8 mouse cellular contexts compared by ENCODE assay signal in genomic region chr16:17553910-17554685, GRCm38 (mm10). TPM values are rescaled to one million over a fixed set of nuclear protein-coding genes. Genes with fewer than 3 reads are reported as not detected.
A peak's percentile ranks its signal among the peaks of the same experiment; 100 is the strongest.
DNase-seq lines count a peak whose midpoint lies in the region; ATAC-seq and TF ChIP-seq lines count a peak whose summit lies in the region.

No protein-coding gene starts in this region.

- H3K27ac ChIP-seq in kidney, embryonic 15.5 days = peak overlapping the region; percentile 38
- H3K27ac ChIP-seq in small intestine, adult 2 months (ENCODE audit: insufficient read depth, low read depth, low read length) = no peak overlapping the region

- H3K4me2 ChIP-seq in kidney, embryonic 15.5 days = peak overlapping the region; percentile 51

- peak; percentile 93 for ATAC-seq in kidney, embryonic 15.5 days (replicated peaks; ENCODE audit: low FRiP score)

- no peaks in the 10 kb centered on the region for H3K36me3 ChIP-seq in E14TG2a.4 (ENCODE audit: insufficient read depth, low read length)
- no peaks in the 10 kb centered on the region for H3K36me3 ChIP-seq in kidney, embryonic 15.5 days
- no peaks in the 10 kb centered on the region for H3K36me3 ChIP-seq in small intestine, adult 2 months (ENCODE audit: control insufficient read depth, insufficient read depth, low read length)

- no peaks in the 10 kb centered on the region for H3K9me3 ChIP-seq in E14TG2a.4 (ENCODE audit: low read length)
- H3K9me3 ChIP-seq in kidney, embryonic 15.5 days (replicated peaks) = no peaks in the 10 kb centered on the region

- peaks cover 14% of the 10 kb centered on the region for H3K27me3 ChIP-seq in E14TG2a.4 (ENCODE audit: insufficient read depth, low read length)
- 0 out of 2 replicates have a peak, but pooled peaks cover 4% of the 10 kb centered on the region for H3K27me3 ChIP-seq in kidney, embryonic 15.5 days
- H3K27me3 ChIP-seq in small intestine, adult 2 months (ENCODE audit: control insufficient read depth, insufficient read depth, low read length) = no peaks in the 10 kb centered on the region

- peak overlapping the region; percentile 75 for H3K4me3 ChIP-seq in E14TG2a.4 (replicated peaks; ENCODE audit: low read length)
- peak overlapping the region; percentile 23 for H3K4me3 ChIP-seq in kidney, embryonic 15.5 days (replicated peaks)
- H3K4me3 ChIP-seq in small intestine, adult 2 months (ENCODE audit: low read depth, low read length) = peak overlapping the region; percentile 35

- no peak overlapping the region for H3K9ac ChIP-seq in kidney, embryonic 15.5 days

- WGBS in kidney, embryonic 15.5 days = 12% methylated on average over 18 of the region's 18 CpGs
- 9% methylated on average over 18 of the region's 18 CpGs for WGBS in small intestine, adult 2 months

- TF ChIP-seq POLR2A in small intestine, adult 2 months (IDR thresholded peaks at IDR 0.05; ENCODE audit: low read depth, low read length) = peak; percentile 23; the same call in 1 of the 2 replicates

- DNase-seq in adrenal gland, postnatal 36 days = peak; percentile 21 to 49
- peak; percentile 81 for DNase-seq in forelimb bud, embryonic 11.5 days (ENCODE audit: low read depth, low spot score)
- DNase-seq in lung, postnatal 25 days (ENCODE audit: low spot score) = peak; percentile 91
- DNase-seq in urinary bladder, postnatal 10 days (ENCODE audit: low spot score) = no peak
- DNase-seq in layer of hippocampus, adult 18-20 months (ENCODE audit: low spot score in 2 of 2) = no peak

- H3K4me1 ChIP-seq in E14TG2a.4 (replicated peaks; ENCODE audit: low read depth, low read length) = peaks cover 47% of the 10 kb centered on the region
- peaks cover 29% of the 10 kb centered on the region for H3K4me1 ChIP-seq in kidney, embryonic 15.5 days
- H3K4me1 ChIP-seq in small intestine, adult 2 months (ENCODE audit: control insufficient read depth, insufficient read depth, insufficient read length, low read length) = peaks cover 7% of the 10 kb centered on the region

- no peak for TF ChIP-seq CTCF in E14TG2a.4 (conservative IDR thresholded peaks at IDR 0.05; ENCODE audit: low read length)
- TF ChIP-seq CTCF in small intestine, adult 2 months (IDR thresholded peaks at IDR 0.05; ENCODE audit: extremely low read depth, insufficient read length, insufficient replicate concordance, low read depth, low read length) = no peak

RNA-seq across cellular contexts. Expression of gene Lrrc74b, which starts 6.9 kb away (rescaled TPM):
- not detected for total RNA-seq in adrenal gland, postnatal 36 days (2021)
- polyA plus RNA-seq in kidney, embryonic 15.5 days (2015; fragmentation: Nextera tagmentation; extraction: Ambion mirVana) = 0.23 and 0.24 TPM in 2 replicates
- polyA plus RNA-seq in small intestine, adult 2 months (2012; rRNA removed) = 0.23 TPM in 1 of 2 replicates, not detected in the other
- under 1 TPM; 0.92 to 0.94 TPM for total RNA-seq in layer of hippocampus, adult 18-20 months (2021)

RNA-seq across cellular contexts. Expression of gene P2rx6, which starts 7.6 kb away (rescaled TPM):
- 1 to 10 TPM; 1.4 TPM for total RNA-seq in adrenal gland, postnatal 36 days (2021)
- 0.82 and 1.2 TPM in 2 replicates for polyA plus RNA-seq in kidney, embryonic 15.5 days (2015; fragmentation: Nextera tagmentation; extraction: Ambion mirVana)
- 0.84 and 1.4 TPM in 2 replicates for polyA plus RNA-seq in small intestine, adult 2 months (2012; rRNA removed)
- total RNA-seq in layer of hippocampus, adult 18-20 months (2021) = 1 to 10 TPM; 1.0 to 1.2 TPM

RNA-seq across cellular contexts. Expression of gene Thap7, which starts 23.2 kb away (rescaled TPM):
- total RNA-seq in adrenal gland, postnatal 36 days (2021) = 10 to 100 TPM; 31.4 to 39.4 TPM
- 51.9 and 55.2 TPM in 2 replicates for polyA plus RNA-seq in kidney, embryonic 15.5 days (2015; fragmentation: Nextera tagmentation; extraction: Ambion mirVana)
- 43.1 and 88.8 TPM in 2 replicates for polyA plus RNA-seq in small intestine, adult 2 months (2012; rRNA removed)
- 10 to 100 TPM; 39.6 to 44.0 TPM for total RNA-seq in layer of hippocampus, adult 18-20 months (2021)

RNA-seq across cellular contexts. Expression of gene Slc7a4, which starts 28.9 kb away (rescaled TPM):
- total RNA-seq in adrenal gland, postnatal 36 days (2021) = 10 to 100 TPM; 10.1 to 17.8 TPM
- polyA plus RNA-seq in kidney, embryonic 15.5 days (2015; fragmentation: Nextera tagmentation; extraction: Ambion mirVana) = 8.6 and 10.3 TPM in 2 replicates
- polyA plus RNA-seq in small intestine, adult 2 months (2012; rRNA removed) = 13.5 and 13.7 TPM in 2 replicates
- 10 to 100 TPM; 86.1 to 99.5 TPM for total RNA-seq in layer of hippocampus, adult 18-20 months (2021)

RNA-seq across cellular contexts. Expression of gene Lztr1, which starts 45.6 kb away (rescaled TPM):
- 10 to 100 TPM; 56.1 to 59.9 TPM for total RNA-seq in adrenal gland, postnatal 36 days (2021)
- 83.3 and 96.0 TPM in 2 replicates for polyA plus RNA-seq in kidney, embryonic 15.5 days (2015; fragmentation: Nextera tagmentation; extraction: Ambion mirVana)
- polyA plus RNA-seq in small intestine, adult 2 months (2012; rRNA removed) = 130 and 197 TPM in 2 replicates
- 100 to 1,000 TPM; 199 to 205 TPM for total RNA-seq in layer of hippocampus, adult 18-20 months (2021)

Comparison
In these comparisons a context has a peak if more than half of its experiments do, and no peak if none do; other contexts are left out.
1. H3K4me3 ChIP-seq: peak in every context shown above with its lines; median percentile 75 in E14TG2a.4; 35 in small intestine, adult 2 months; 23 in kidney, embryonic 15.5 days.
2. DNase-seq: peak in adrenal gland, postnatal 36 days (2 of 2), forelimb bud, embryonic 11.5 days (single experiment) and lung, postnatal 25 days (single experiment); none in urinary bladder, postnatal 10 days (single experiment) and layer of hippocampus, adult 18-20 months (0 of 2).